Mouse (Mus musculus) testis, postnatal 10 days (tissue): ENCODE data around the gene Atl2.

Source experiments
- DNase-seq: peaks from one replicate; pipeline ENCODE4 v3.0.0; 2021; ENCODE audit warnings: low spot score

The Atl2 gene

GRCm38 (mm10) chr17:79817995-79818394, 77.9 kb downstream of the Atl2 start:
- DNase-seq = no peak

- no peak for DNase-seq
Measured at GRCm38 (mm10) chr17:79817551-79817950, 78.4 kb downstream of the Atl2 start.

GRCm38 (mm10) chr17:79816896-79817295, 79.0 kb downstream of the Atl2 start:
- no peak for DNase-seq

- DNase-seq = no peak
Measured at GRCm38 (mm10) chr17:79810421-79810820, 85.5 kb downstream of the Atl2 start.

GRCm38 (mm10) chr17:79809491-79810316, 86.2 kb downstream of the Atl2 start:
- DNase-seq = no peak

- no peak for DNase-seq
Measured at GRCm38 (mm10) chr17:79807237-79807930, 88.5 kb downstream of the Atl2 start.

- no peak for DNase-seq
Measured at GRCm38 (mm10) chr17:79804747-79805146, 91.2 kb downstream of the Atl2 start.

GRCm38 (mm10) chr17:79802056-79802455, 93.9 kb downstream of the Atl2 start:
- DNase-seq = no peak

- DNase-seq = no peak
Measured at GRCm38 (mm10) chr17:79798831-79799230, 97.1 kb downstream of the Atl2 start.
